Mouse (Mus musculus): ENCODE measurements around the gene Trim41.
A peak's percentile ranks its signal among the peaks of the same experiment; 100 is the strongest.
"Not testable (repeated sequence)": the region's sequence is repeated elsewhere in the genome, so short reads cannot be mapped to it uniquely, and the experiment has no call there.

Trim41 gene

GRCm38 (mm10) chr11:48813782-48814181 is 3.4 kb downstream of the Trim41 start:
- no peak for DNase-seq (ENCODE audit: low spot score)

DNA sequence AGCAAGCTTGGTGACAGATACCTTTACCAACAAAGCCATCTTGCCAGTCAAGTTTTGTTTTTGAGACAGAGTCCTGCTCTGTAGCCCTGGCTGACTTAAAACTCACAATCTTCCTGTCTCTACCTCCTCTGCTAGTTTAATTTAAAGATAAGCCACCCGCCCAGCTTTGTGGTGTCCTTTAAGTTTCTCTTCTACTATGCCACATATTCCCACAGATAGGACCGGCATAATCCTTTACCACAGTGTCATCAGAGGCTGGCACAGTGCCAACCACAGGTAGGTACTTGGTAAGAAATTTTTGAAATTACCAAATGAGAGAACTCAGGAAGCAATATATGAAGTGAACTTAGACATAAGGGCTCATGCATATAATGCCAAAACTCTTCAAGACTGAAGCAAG is 7.0 kb downstream of the Trim41 start:
- no peak for DNase-seq (ENCODE audit: low spot score)

DNA sequence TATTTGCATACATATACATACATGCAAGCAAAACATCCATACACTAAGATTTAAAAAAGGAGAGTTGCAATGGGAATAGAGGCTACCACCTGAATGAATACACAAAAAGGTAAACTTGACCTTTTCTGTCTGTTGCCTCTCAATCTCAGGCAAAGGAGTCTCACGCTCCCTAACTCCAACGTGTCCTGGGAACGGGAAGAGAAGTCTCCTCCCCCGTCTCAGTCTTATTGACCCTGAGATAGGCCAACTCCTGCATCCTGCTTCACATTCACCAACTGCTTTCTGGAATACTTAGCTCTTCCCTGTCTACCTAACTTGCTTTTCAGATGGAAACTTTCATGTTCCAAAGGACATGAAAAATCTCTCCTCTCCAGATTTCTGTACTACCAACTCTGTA is 7.7 kb downstream of the Trim41 start:
- DNase-seq (ENCODE audit: low spot score) = no peak

DNA sequence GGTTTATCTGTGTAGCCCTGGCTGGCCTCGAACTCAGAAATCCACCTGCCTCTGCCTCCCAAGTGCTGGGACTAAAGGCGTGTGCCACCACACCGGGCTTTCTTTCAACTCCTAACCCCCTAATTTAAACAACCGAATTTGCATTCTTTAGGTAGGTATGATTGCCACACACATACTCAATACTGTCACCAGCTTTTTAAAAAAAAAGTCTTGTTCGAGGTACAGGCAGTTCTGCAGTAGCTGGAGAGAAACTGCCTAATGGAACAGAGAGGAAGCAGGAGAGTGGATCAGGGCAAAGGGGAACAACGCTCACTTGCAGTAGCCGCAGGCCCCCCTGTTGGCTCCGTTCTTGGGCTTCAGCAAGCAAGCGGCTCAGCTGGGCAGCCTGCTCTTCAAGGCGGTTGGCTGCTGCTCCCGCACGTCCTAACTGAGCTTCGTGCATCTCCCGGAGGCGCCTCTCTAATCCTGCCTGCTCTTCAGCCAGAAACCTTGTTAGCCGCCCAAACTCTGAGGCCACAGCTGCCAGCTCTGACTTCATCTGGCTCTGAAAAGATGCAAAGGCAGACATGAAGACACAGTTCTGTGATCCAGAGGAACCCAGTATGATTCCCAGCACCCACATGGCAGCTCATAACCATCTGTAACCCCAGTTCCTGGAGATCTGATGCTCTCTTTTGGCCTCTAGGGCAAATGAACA is 8.3 kb downstream of the Trim41 start:
- no peak for DNase-seq (ENCODE audit: low spot score)

GRCm38 (mm10) chr11:48808304-48808646 is 8.9 kb downstream of the Trim41 start:
- no peak for DNase-seq (ENCODE audit: low spot score)

DNA sequence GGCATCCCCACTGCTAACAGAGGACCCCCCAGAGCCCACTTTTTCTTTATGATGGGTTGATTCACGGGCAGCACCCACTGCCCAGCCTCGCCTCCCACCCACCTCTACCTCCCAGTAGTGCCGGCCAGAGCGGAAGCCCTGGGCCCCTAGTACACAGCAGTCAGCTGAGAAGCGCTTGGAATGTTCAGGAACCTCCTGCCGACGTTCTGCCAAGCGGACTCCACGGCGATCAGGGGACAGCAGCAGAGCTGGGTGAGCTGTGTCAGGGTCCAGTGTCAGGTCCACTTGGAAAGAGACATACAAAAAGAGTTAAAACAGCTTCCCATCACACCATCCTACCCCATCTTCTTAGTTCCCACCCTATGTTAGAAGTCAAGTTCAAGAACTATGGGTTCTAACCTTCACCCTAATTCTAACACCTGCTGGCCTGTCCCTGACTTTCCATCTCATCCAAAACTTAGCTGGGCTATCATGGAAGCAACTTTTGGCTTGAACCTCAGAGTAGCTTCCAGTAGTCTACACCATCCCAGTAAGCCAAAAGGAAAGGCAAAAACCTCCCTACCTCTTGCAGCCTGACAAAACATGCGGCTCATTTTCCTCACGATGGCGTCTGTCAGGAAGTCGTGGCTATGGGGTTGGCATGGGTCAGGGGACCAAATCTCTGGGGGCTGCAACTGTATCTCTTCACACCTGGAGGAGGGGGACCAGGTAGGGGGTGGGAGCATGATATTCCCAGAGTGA is 9.4 kb downstream of the Trim41 start:
- DNase-seq (ENCODE audit: low spot score) = no peak

- DNase-seq (ENCODE audit: low spot score) = no peak
These were observed 10.1 kb downstream of the Trim41 start for GRCm38 (mm10) chr11:48806856-48807562.

- no peak for DNase-seq (ENCODE audit: low spot score)
These were observed 12.2 kb downstream of the Trim41 start for GRCm38 (mm10) chr11:48804922-48805321.

GRCm38 (mm10) chr11:48803988-48804387 is 13.2 kb downstream of the Trim41 start:
- DNase-seq (ENCODE audit: low spot score) = no peak

- no peak for DNase-seq (ENCODE audit: low spot score)
These were observed 15.1 kb downstream of the Trim41 start for GRCm38 (mm10) chr11:48801831-48802772.

DNA sequence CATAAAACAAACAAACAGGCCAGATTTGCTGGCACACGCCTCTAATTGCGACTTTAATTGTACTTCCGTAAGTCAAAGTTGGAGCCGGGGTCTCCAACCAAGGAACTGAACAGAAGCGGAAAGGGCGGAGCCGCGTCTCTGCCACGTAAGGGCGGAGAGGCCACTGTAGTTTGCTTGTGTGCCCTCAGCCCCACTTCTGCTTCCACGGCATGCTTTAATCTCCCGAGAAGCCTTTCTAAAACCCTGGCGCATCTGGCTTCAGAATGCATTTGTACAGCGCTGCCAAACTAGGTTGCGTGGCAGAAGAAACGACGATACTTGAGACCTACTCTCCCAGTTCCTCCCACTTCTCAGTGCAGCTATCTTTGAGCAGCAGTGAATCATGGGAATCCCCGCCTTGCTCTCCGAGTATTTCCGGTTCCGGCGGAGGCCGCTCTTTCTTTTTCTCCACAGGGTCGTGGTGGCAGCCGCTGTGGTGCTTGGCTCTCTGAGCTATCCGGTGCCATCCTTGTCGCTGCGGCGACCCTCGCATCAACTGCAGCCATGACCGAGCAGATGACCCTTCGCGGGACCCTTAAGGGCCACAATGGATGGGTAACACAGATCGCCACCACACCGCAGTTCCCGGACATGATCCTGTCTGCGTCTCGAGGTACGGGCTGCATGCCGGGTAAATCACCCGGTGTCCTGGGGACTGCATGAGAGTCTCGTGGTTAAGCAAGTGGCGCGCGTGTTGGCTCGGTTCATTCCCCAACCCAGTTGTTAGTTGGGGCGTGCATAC is 17.0 kb downstream of the Trim41 start, which contains the start of gene Rack1:
TSS of gene Rack1 (plus strand) at position 412 of the 781 bp plus-strand sequence.
- peak; percentile 82 for DNase-seq (ENCODE audit: low spot score)

- DNase-seq (ENCODE audit: low spot score) = no peak
These were observed 17.9 kb downstream of the Trim41 start for GRCm38 (mm10) chr11:48798984-48799920.

DNA sequence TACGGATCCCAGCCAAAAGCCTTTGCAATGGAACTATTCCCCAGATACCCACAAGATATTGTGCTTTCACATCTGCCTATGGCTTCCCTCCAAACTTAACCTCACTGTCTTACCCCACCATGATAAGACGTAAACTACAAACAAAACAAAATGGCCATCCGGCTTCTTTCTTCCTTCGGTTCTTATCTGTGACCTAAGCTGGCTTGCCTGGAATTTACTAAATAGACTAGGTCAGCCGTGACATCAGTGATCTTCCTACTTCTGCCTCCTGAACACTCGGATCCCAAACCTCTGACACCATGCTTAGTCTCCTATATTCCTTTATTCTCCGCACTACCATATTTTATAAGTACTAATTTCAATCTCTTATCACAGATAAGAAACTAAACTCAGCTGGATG is 18.8 kb downstream of the Trim41 start:
- no peak for DNase-seq (ENCODE audit: low spot score)

GRCm38 (mm10) chr11:48797287-48797686 is 19.9 kb downstream of the Trim41 start:
- DNase-seq (ENCODE audit: low spot score) = no peak

- DNase-seq (ENCODE audit: low spot score) = no peak
These were observed 20.9 kb downstream of the Trim41 start for GRCm38 (mm10) chr11:48796290-48796689.

DNA sequence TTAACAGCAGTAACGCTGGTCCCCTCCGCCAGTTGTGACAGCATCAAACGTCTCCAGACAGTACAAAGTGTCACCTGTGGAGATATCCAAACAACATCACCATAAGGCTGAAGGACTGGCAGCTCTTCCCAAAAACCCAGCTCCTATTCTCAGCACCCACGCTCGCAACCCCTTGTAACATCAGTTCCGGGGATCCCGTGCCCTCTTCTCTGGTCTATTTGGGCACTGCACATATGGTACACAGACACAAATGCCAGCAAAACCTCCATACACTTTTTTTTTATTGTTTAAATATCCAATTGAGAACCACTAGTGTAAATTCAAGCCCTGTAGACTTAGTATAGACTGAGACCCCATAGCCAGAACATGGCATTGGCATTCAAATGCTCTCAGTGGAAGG is 21.9 kb downstream of the Trim41 start:
- DNase-seq (ENCODE audit: low spot score) = no peak

GRCm38 (mm10) chr11:48793184-48793583 is 24.0 kb downstream of the Trim41 start:
- DNase-seq (ENCODE audit: low spot score) = no peak

- DNase-seq (ENCODE audit: low spot score) = not testable (repeated sequence)
These were observed 25.3 kb downstream of the Trim41 start for GRCm38 (mm10) chr11:48791894-48792293.

DNA sequence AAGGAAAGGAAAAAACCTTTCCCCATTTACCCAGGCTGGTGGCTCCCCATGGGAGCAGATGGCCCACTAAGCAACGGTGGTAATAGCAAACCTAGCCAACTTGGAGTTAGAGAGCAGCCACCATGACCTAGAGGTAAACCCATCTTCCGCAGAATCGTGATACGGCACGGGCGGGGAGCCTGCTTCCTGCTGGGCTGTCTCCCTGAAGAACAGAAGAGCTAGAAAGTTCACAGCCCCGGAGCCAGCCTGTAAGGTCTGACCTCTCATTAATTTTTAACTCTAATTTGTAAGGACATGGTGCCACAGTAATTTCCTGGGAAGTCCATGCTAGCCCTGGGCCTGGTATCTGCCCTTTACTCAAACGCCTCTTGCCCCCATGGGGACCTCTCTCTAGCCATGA is 26.2 kb downstream of the Trim41 start:
- no peak for DNase-seq (ENCODE audit: low spot score)

Measured in spleen, adult 12 weeks (tissue).